Mouse (Mus musculus): ENCODE data around the gene Tsnaxip1.

Gene Tsnaxip1

DNA sequence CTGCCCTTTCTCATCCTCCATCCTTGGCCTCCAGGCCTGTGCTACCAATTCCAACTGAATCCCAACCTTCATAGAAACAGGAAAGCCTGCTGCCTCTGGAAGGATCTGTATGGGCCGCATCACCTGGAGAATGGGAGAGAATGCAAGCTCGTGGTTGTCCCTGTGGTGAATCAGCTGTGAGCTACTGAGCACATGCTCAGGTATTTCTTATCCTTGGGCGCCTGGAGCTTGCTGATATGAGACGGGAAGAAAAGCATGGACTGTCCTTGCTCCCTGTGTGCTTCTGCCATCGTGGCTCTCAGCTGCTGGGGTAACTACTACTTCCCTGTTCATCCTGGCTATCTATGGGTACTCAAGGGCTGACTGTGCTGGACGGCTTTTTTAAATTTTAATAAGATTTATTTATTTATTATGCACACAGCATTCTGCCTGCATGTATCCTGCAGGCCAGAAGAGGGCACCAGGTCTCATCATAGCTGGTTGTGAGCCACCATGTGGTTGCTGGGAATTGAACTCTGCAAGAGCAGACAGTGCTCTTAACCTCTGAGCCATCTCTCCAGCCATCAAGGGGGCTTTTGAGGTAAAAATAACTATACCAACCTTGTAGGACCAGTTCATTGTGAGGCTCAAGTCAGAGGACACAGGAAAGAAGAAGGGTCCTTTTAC lies 39.0 kb downstream of the Tsnaxip1 start:
- no peak for DNase-seq

DNA sequence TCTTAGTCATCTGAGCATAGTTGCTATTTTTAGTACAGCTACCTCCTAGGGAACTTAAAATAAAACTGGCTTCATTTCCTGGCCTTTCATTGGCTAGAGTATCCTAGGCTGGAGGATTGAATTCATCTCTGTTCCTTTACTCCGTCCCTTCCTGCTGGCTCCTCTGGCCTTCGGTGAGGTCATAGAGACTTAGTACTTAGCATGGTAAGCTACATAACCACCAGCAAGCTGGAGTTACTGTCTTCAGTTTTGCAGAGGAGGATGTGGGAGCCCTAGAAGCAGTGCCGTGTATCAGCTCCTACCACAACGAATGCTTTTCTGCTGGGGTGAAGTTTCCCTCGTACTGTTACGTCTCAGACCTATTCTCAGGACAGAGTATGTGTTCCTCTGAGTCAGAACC lies 46.8 kb downstream of the Tsnaxip1 start:
- DNase-seq = peak; percentile 47 to 59

DNA sequence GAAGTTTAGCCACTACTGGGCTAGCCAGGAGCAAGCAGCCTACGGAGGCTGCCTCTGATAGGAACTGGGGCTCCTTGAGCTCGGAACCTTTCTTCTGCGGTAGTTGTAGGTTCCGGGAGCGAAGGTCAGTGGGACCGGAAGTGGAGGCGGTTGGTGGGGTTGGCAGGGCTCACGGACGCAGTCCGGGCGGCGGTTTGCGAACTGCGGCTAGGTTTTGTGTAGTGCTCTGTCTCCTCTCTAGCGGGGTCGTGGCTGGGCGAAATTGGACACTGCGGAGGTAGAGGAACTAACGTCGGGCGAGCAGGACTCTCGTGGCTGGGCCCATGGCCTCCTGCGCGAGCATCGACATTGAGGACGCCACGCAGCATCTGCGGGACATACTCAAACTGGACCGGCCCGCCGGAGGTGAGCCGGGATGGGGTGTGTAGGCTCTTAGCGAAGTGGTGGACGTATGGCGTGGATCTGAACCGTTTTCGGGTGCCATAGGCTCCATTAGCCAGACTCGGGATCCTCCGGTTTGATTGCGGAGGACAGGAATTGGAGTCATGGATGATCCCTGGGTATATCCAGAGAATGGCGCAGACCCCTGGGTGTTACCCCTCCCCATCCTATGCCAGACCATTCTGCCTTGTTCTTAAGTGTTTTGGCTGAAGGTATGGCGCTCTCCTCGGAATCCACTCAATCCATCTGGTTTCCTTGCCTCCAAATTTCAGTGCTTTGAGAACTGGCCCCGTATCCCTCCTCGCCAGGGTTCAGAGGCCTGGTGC lies 53.4 kb downstream of the Tsnaxip1 start, which contains the start of gene Edc4:
Gene Edc4 (plus strand): TSS at position 128 of the 767 bp plus-strand sequence.
- peak; percentile 76 to 87 for DNase-seq

DNA sequence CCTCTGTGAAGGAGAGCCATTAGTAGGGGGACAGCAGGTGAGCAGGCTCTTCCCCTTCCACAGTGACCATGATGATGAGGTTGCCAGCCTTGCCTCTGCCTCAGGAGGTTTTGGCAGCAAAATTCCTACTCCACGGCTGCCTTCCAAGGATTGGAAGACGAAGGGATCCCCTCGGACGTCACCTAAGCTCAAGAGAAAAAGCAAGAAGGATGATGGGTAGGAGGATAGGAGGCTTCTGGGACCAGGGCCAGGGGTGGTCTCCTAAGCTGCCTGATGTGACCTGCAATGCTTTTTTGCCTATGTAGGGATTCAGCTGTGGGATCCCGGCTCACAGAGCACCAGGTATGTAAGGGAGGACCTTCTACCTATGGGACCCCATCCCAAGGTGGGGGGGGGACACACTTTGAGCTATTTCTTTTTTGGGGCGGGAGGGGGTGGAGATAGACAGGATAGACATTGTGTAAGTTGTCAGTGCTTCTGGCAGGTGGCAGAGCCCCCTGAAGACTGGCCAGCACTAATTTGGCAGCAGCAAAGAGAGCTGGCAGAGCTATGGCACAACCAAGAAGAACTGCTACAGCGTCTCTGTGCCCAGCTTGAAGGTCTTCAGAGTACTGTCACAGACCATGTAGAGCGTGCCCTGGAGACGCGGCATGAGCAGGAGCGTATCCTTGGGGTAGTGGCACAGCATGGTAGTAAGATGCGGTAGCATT lies 62.4 kb downstream of the Tsnaxip1 start:
- no peak for DNase-seq

DNA sequence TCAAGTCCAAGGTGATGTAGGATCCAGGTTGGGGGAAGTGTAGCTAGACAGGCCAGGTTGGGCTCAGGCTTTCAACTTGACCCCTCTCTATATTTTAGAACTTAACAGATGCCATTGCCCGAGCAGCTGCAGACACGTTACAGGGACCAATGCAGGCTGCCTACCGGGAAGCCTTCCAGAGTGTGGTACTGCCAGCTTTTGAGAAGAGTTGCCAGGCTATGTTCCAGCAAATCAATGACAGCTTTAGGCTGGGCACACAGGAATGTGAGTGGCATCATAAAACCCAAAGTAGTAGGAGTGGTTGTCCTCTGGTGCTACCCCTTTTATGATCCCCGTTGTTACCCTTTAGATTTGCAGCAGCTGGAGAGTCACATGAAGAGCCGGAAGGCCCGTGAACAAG lies 63.3 kb downstream of the Tsnaxip1 start:
- DNase-seq = no peak

DNA sequence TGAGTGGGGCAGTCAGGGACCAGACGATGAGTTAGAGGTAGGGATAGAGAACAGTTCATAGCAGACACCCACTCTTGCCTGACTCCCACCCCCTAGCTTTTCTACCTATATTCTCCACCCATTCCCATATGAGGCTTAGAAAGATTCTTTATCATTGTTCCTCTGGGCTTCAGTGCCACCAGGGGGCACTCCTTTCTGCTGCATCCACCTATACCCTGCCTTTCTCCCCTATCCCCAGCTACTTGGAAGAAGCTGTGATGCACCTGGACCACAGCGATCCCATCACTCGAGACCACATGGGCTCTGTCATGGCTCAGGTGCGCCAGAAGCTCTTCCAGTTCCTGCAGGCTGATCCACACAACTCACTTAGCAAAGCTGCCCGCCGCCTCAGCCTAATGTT lies 64.9 kb downstream of the Tsnaxip1 start:
- no peak for DNase-seq

DNA sequence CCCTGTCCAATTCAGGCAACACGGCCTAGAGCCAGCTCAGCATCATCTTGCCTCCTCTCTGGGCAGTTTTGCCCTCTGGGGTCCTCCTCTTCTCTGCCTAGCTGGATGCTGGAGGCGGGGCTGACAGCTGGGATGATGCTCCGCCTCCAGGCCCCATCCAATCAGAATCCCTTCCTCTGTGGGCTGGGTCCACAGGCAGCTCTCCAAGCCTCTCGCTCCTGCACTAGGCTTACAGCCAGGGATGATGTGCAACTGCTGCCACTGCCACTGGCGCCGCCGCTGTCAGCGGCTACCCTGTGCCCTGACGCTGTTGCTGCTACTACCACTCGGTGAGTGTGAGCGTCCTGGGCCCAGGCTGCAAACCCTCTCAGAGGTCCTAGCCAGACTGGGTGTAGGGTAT lies 65.8 kb downstream of the Tsnaxip1 start, which contains the start of gene Nrn1l:
Gene Nrn1l (plus strand): TSS at position 229 of the 400 bp plus-strand sequence.
- DNase-seq = peak; percentile 36 to 55

All from cerebellum, adult 18-20 months (tissue).